Mouse (Mus musculus) MEL (cell line): ENCODE results near the gene Pms1. TPM values are rescaled to one million over a fixed set of nuclear protein-coding genes. Genes with fewer than 3 reads are reported as not detected.

Source experiments
- DNase-seq: peaks from one replicate; pipeline ENCODE4 v3.0.0; 2011; ENCODE audit warnings: low read depth, low spot score
- H3K27ac ChIP-seq: 2 replicates; pipeline ENCODE4 v1.5.1; 2012; ENCODE audit warnings: low read depth, mild to moderate bottlenecking, control low read depth, low read length, moderate library complexity; ENCODE audit not compliant: control insufficient read depth
- H3K27me3 ChIP-seq, 2 experiments: fragments of 150-350 bp in 1 of 2; sonication (generic) in 1 of 2; 2 replicates each; pipeline ENCODE4 v1.6.1; 2012; ENCODE audit warnings: low read length in 2 of 2, mild to moderate bottlenecking in 2 of 2, improper control_type of control experiment in 1 of 2, moderate library complexity in 1 of 2; ENCODE audit not compliant: insufficient read depth in 2 of 2, control insufficient read depth in 1 of 2
- H3K36me3 ChIP-seq, 2 experiments: 2 replicates each; pipeline ENCODE4 v1.6.1; 2012 to 2014; ENCODE audit warnings: low read length in 2 of 2, improper control_type of control experiment in 1 of 2, inconsistent platforms in 1 of 2, mild to moderate bottlenecking in 1 of 2; ENCODE audit not compliant: insufficient read depth in 2 of 2, control insufficient read depth in 1 of 2
- H3K4me1 ChIP-seq, 2 experiments: fragments of 150-350 bp in 1 of 2; sonication (generic) in 1 of 2; 2 replicates each; pipeline ENCODE4 v1.6.1; 2012; ENCODE audit warnings: low read length in 2 of 2, improper control_type of control experiment in 1 of 2, mild to moderate bottlenecking in 1 of 2; ENCODE audit not compliant: insufficient read depth in 2 of 2, control insufficient read depth in 1 of 2
- H3K4me3 ChIP-seq, 2 experiments: fragments of 150-350 bp in 1 of 2; sonication (generic) in 1 of 2; 2 replicates each; pipeline ENCODE4 v1.5.1; 2012; ENCODE audit warnings: low read depth in 2 of 2, low read length in 2 of 2, mild to moderate bottlenecking in 2 of 2, moderate library complexity in 2 of 2, control low read depth in 1 of 2, improper control_type of control experiment in 1 of 2; ENCODE audit not compliant: control insufficient read depth in 1 of 2, insufficient read depth in 1 of 2
- H3K79me2 ChIP-seq: 2 replicates; pipeline ENCODE4 v1.6.1; 2012; ENCODE audit warnings: mild to moderate bottlenecking, low read length, moderate library complexity; ENCODE audit not compliant: control insufficient read depth, poor library complexity, insufficient read depth
- H3K9ac ChIP-seq: 2 replicates; pipeline ENCODE4 v1.6.1; 2012; ENCODE audit warnings: low read depth, mild to moderate bottlenecking, control low read depth, low read length, moderate library complexity; ENCODE audit not compliant: control insufficient read depth, poor library complexity, severe bottlenecking
- H3K9me3 ChIP-seq: fragments of 150-350 bp; sonication (generic); replicated peaks from 2 replicates; pipeline ENCODE4 v1.6.1; 2012; ENCODE audit warnings: mild to moderate bottlenecking, low read length, improper control_type of control experiment, moderate library complexity; ENCODE audit not compliant: insufficient read depth
- ELF1 ChIP-seq: IDR thresholded peaks from 2 replicates; pipeline ENCODE4 v1.6.1; 2014; ENCODE audit warnings: low read depth, mild to moderate bottlenecking, inconsistent platforms, low read length, improper control_type of control experiment, moderate library complexity
- EP300 ChIP-seq, 2 experiments: IDR thresholded peaks; 2 replicates each; pipeline ENCODE4 v1.6.1; 2011; ENCODE audit warnings: improper control_type of control experiment in 2 of 2, low read length in 2 of 2, low read depth in 1 of 2, mild to moderate bottlenecking in 1 of 2
- ETS1 ChIP-seq: IDR thresholded peaks from 2 replicates; pipeline ENCODE4 v1.6.1; 2012; ENCODE audit warnings: low read depth, mild to moderate bottlenecking, inconsistent platforms, low read length, improper control_type of control experiment, moderate library complexity
- GATA1 ChIP-seq: IDR thresholded peaks from 2 replicates; pipeline ENCODE4 v1.6.1; 2011; ENCODE audit warnings: low read depth, low read length, improper control_type of control experiment
- JUND ChIP-seq: IDR thresholded peaks from 2 replicates; pipeline ENCODE4 v1.6.1; 2011; ENCODE audit warnings: low read depth, mild to moderate bottlenecking, improper control_type of control experiment, low read length
- KAT2A ChIP-seq: conservative IDR thresholded peaks from 2 replicates; pipeline ENCODE4 v1.6.1; 2012; ENCODE audit warnings: low read depth, low read length, improper control_type of control experiment, inconsistent platforms
- MAZ ChIP-seq: IDR thresholded peaks from 2 replicates; pipeline ENCODE4 v1.6.1; 2012; ENCODE audit warnings: low read depth, mild to moderate bottlenecking, inconsistent platforms, low read length, improper control_type of control experiment
- MEF2A ChIP-seq: IDR thresholded peaks from 2 replicates; pipeline ENCODE4 v1.6.1; 2014; ENCODE audit warnings: low read depth, mild to moderate bottlenecking, inconsistent platforms, low read length, improper control_type of control experiment; ENCODE audit not compliant: poor library complexity, insufficient replicate concordance, severe bottlenecking; ENCODE audit errors: extremely low read depth
- NELFE ChIP-seq: IDR thresholded peaks from 2 replicates; pipeline ENCODE4 v1.6.1; 2011; ENCODE audit warnings: low read depth, low read length, improper control_type of control experiment
- NRF1 ChIP-seq: IDR thresholded peaks from 2 replicates; pipeline ENCODE4 v1.6.1; 2014; ENCODE audit warnings: low read depth, mild to moderate bottlenecking, inconsistent platforms, low read length, improper control_type of control experiment, moderate library complexity; ENCODE audit not compliant: poor library complexity, insufficient read depth, severe bottlenecking
- POLR2AphosphoS5 ChIP-seq: IDR thresholded peaks from 2 replicates; pipeline ENCODE4 v1.6.1; 2012; ENCODE audit warnings: low read depth, borderline replicate concordance, mild to moderate bottlenecking, inconsistent platforms, low read length, moderate library complexity, mixed read lengths
- RAD21 ChIP-seq: IDR thresholded peaks from 2 replicates; pipeline ENCODE4 v1.6.1; 2011; ENCODE audit warnings: mild to moderate bottlenecking, low read depth, low read length, improper control_type of control experiment
- SIN3A ChIP-seq: IDR thresholded peaks from 2 replicates; pipeline ENCODE4 v1.6.1; 2012; ENCODE audit warnings: low read length, improper control_type of control experiment, inconsistent platforms
- SMC3 ChIP-seq: IDR thresholded peaks from 2 replicates; pipeline ENCODE4 v1.6.1; 2011; ENCODE audit warnings: low read depth, low read length, improper control_type of control experiment
- TCF12 ChIP-seq: IDR thresholded peaks from 2 replicates; pipeline ENCODE4 v1.6.1; 2014; ENCODE audit warnings: low read depth, mild to moderate bottlenecking, inconsistent platforms, low read length, improper control_type of control experiment, moderate library complexity
- USF1 ChIP-seq: IDR thresholded peaks from 2 replicates; pipeline ENCODE4 v1.6.1; 2014; ENCODE audit warnings: low read depth, mild to moderate bottlenecking, inconsistent platforms, low read length, improper control_type of control experiment, moderate library complexity
- ZKSCAN1 ChIP-seq: IDR thresholded peaks from 2 replicates; pipeline ENCODE4 v1.6.1; 2012; ENCODE audit warnings: low read depth, mild to moderate bottlenecking, inconsistent platforms, low read length, improper control_type of control experiment, moderate library complexity
- ZNF384 ChIP-seq: IDR thresholded peaks from 2 replicates; pipeline ENCODE4 v1.6.1; 2012; ENCODE audit warnings: low read depth, mild to moderate bottlenecking, inconsistent platforms, low read length, improper control_type of control experiment
- polyA plus RNA-seq, 2 experiments: library from polyadenylated mRNA; stranded (reverse) in 1 of 2; unstranded in 1 of 2; fragments of >175 nt in 1 of 2; fragments of >200 nt in 1 of 2; gene quantifications; 2 replicates each; pipeline versions ENCODE4 v1.2.1 to v1.2.4; 2012; ENCODE audit warnings: low replicate concordance in 2 of 2, low read depth in 1 of 2; ENCODE audit not compliant: insufficient read length in 2 of 2, insufficient read depth in 1 of 2, missing spikeins in 1 of 2
- total RNA-seq: library from RNA; depleted of rRNA; stranded (reverse); fragments of 300-350 nt; gene quantifications from 2 replicates; pipeline ENCODE4 v1.2.3, GENCODE M21; 2012

The Pms1 gene
- total and polyA plus RNA-seq, 3 experiments, result 9.5 to 13.4 TPM; not detected in 1

GRCm38 (mm10) chr1:53225616-53226015 is 71.2 kb downstream of the Pms1 start:
- H3K36me3 ChIP-seq, result peaks cover 0 to 6% of the 10 kb centered on the region in 2 experiments; a peak in 3 of 4 replicates
- H3K4me3 ChIP-seq, result no peak overlapping the region
- no peak overlapping the region for H3K9ac ChIP-seq
- no peaks in the 10 kb centered on the region for H3K79me2 ChIP-seq
- peaks cover 5 to 6% of the 10 kb centered on the region in 2 experiments; a peak in 1 of 4 replicates for H3K4me1 ChIP-seq
- no peak for TF ChIP-seq NELFE
- TF ChIP-seq SIN3A, result 0 out of 2 replicates have a peak, but pooled peaks have one; percentile 36
- TF ChIP-seq ETS1, result peak; percentile 89
- TF ChIP-seq EP300 (IDR thresholded peaks at IDR 0.05; ENCODE audit: low read depth in 1 of 2, low read length in 2 of 2), result peak; percentile 47 to 66
- TF ChIP-seq GATA1, result 0 out of 2 replicates have a peak, but pooled peaks have one; percentile 38
- TF ChIP-seq ZNF384, result 0 out of 2 replicates have a peak, but pooled peaks have one; percentile 40
- TF ChIP-seq ELF1, result no peak
- TF ChIP-seq MAZ, result no peak
- no peak for TF ChIP-seq USF1
- peak; percentile 91; the same call in 1 of the 2 replicates for TF ChIP-seq MEF2A
- peak; percentile 67; the same call in 1 of the 2 replicates for TF ChIP-seq TCF12
- TF ChIP-seq NRF1, result no peak
- no peak for TF ChIP-seq SMC3
- H3K27ac ChIP-seq, result no peak overlapping the region
- H3K9me3 ChIP-seq, result no peaks in the 10 kb centered on the region
- DNase-seq, result peak; percentile 64
- no peaks in the 10 kb centered on the region for H3K27me3 ChIP-seq

GRCm38 (mm10) chr1:53224775-53225174 is 72.0 kb downstream of the Pms1 start:
- Histone ChIP-seq H3K79me2 (no peaks in the 10 kb centered on the region), H3K9me3 (no peaks in the 10 kb centered on the region), H3K4me3 (no peak overlapping the region), H3K27ac (no peak overlapping the region), H3K4me1 (peaks cover 5 to 6% of the 10 kb centered on the region in 2 experiments; a peak in 1 of 4 replicates), H3K9ac (no peak overlapping the region), H3K27me3 (no peaks in the 10 kb centered on the region), H3K36me3 (peaks cover 0 to 6% of the 10 kb centered on the region in 2 experiments; a peak in 3 of 4 replicates)
- no peak for DNase-seq
- no peak for TF ChIP-seq SIN3A
- TF ChIP-seq KAT2A, result no peak
- no peak for TF ChIP-seq USF1
- TF ChIP-seq ZKSCAN1, result no peak
- no peak for TF ChIP-seq POLR2AphosphoS5
- TF ChIP-seq RAD21, result no peak
- no peak for TF ChIP-seq JUND
